9 mouse cellular contexts compared by ENCODE assay signal in genomic region chr5:28457921-28458641, GRCm38 (mm10). TPM values are rescaled to one million over a fixed set of nuclear protein-coding genes. Genes with fewer than 3 reads are reported as not detected.
DNase-seq lines count a peak whose midpoint lies in the region; ATAC-seq lines count a peak whose summit lies in the region.
"Had no signal": no experiment of that assay in that cellular context is flagged by ENCODE, and none has a peak within 500 bp of the region (broad histone marks: within the 10 kb centered on the region; RNA-seq: fewer than 3 reads in every experiment).

No protein-coding gene starts in this region.

- H3K27ac ChIP-seq in heart, embryonic 13.5 days (replicated peaks), result no peak overlapping the region

- H3K9ac ChIP-seq in heart, embryonic 13.5 days, result peak overlapping the region; percentile 34; the same call in 1 of the 2 replicates

- peaks cover 96% of the 10 kb centered on the region for H3K27me3 ChIP-seq in heart, embryonic 13.5 days (replicated peaks)

- ATAC-seq in heart, embryonic 13.5 days (ENCODE audit: extremely low read depth, insufficient number of reproducible peaks, low FRiP score, low TSS enrichment), result no peak

- peak overlapping the region; percentile 50 for H3K4me3 ChIP-seq in heart, embryonic 13.5 days

- H3K9me3 ChIP-seq in heart, embryonic 13.5 days, result no peaks in the 10 kb centered on the region

- WGBS in heart, embryonic 13.5 days, result 1% methylated on average over 95 of the region's 95 CpGs

- H3K4me2 ChIP-seq in heart, embryonic 13.5 days, result peak overlapping the region; percentile 72

- DNase-seq in heart, adult 18-20 months, result no peak
- peak; percentile 8 for DNase-seq in urinary bladder, postnatal 10 days (ENCODE audit: low spot score)
- DNase-seq in urinary bladder, postnatal 25 days (ENCODE audit: low spot score), result no peak
- DNase-seq in kidney, postnatal 10 days, result peak; percentile 15
- peak; percentile 47 for DNase-seq in neural tube, embryonic 10.5 days (ENCODE audit: extremely low spot score, low spot score)
- no peak for DNase-seq in cerebellum, adult 8-10 months
- no peak for DNase-seq in layer of hippocampus, adult 9-11 months

- no peaks in the 10 kb centered on the region for H3K36me3 ChIP-seq in heart, embryonic 13.5 days

- peaks cover 30% of the 10 kb centered on the region for H3K4me1 ChIP-seq in heart, embryonic 13.5 days

RNA-seq across cellular contexts. Expression of gene Shh, which starts 9.0 kb away (rescaled TPM):
- 0.36 and 0.57 TPM in 2 replicates for polyA plus RNA-seq in heart, embryonic 13.5 days (2015; fragmentation: Nextera tagmentation; extraction: Ambion mirVana)
- not detected for total RNA-seq in heart, adult 18-20 months (2021)
- total RNA-seq: MEL had no signal

Comparison
In these comparisons a context has a peak if more than half of its experiments do, and no peak if none do; other contexts are left out.
1. DNase-seq: peak in urinary bladder, postnatal 10 days (single experiment), kidney, postnatal 10 days (single experiment) and neural tube, embryonic 10.5 days (single experiment); none in heart, adult 18-20 months (0 of 2), urinary bladder, postnatal 25 days (single experiment), cerebellum, adult 8-10 months (single experiment) and layer of hippocampus, adult 9-11 months (single experiment).